Mouse (Mus musculus) thymus, postnatal 10 days (tissue): ENCODE measurements around the gene Phgdh.

Experiments
- DNase-seq, 2 experiments: peaks; one replicate each; pipeline ENCODE4 v3.0.0; 2021; ENCODE audit warnings: low spot score in 2 of 2

Gene Phgdh

GRCm38 (mm10) chr3:98299391-98300100 is 40.2 kb downstream of the Phgdh start:
- no peak for DNase-seq

DNA sequence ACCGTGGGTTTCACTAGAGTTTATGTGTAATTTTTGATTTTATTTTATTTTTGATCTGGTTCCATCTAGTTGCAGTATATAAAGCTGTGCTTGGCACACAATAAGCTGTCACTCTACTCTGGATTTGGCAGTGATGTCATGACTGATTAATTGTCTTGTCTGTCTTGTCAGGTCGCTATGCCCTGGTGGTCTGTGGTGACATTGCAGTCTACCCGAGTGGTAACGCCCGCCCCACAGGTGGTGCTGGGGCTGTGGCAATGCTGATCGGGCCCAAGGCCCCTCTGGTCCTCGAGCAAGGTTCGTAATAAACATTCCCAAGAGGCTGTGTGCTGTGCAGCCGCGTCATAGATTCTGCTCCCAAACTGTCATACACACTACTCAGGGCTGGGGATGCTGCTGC is 43.8 kb downstream of the Phgdh start:
- no peak for DNase-seq

GRCm38 (mm10) chr3:98291044-98291443 is 48.7 kb downstream of the Phgdh start:
- DNase-seq: no peak

DNA sequence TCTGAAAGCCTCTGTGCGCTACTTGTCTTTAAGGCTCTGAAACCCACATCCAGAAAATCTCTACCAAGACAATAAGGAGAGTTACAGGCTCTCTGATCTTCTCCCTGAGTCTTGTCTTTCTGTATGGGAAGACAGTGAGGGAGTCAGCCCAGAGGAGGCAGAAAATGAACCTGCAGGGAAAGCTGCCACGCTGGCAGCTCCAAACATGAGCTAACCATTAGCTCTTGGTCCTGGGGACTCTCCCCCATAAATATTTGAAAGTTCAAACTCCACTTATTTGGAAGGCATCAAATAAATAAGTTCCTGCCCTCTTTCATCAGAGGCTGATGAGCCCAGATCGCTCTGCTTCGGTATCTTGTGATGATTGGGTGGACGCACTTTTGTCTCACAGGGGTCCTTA is 56.6 kb downstream of the Phgdh start:
- DNase-seq: no peak

- no peak for DNase-seq
Observed at GRCm38 (mm10) chr3:98282422-98282821, 57.4 kb downstream of the Phgdh start.

DNA sequence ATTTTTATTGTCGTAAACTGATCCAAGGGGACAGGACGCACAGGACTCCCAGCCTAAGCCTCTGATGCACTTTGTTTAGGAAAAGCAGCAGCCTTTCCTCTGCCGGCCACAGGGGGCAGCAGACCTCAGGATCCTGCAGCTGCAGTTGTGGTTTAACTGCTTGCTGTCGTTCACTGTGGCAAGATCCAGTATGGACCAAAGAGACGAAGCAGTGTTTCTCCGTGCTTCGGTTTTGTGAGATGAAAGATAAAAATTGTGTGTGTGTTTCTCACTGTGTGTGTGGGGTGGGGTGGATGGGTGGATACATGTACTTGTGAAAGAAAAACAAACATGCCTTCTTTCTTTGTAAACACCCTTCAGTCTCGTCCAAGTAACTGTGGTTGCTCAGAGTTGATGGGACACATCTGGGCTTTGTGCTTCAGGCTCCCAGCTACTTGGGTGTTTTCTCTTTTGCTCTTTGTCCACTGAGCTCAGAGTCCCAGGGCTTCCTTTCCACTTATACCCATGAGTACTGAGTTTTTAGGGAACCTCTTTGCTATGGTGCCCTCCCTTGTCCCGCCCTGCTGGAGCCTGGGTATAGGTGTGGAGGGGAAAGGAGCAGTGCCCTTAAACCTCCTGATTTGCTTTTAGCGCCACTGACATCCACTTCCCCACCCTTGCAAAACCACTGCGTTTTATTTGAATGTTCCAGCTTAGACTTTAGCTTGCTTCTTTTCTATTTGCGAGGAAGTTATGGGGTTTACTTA is 58.7 kb downstream of the Phgdh start:
- peak; percentile 73 to 82 for DNase-seq

- peak; percentile 21 to 33 for DNase-seq
Observed at GRCm38 (mm10) chr3:98280204-98280932, 59.4 kb downstream of the Phgdh start, which contains the start of gene Hmgcs2. Gene Hmgcs2, plus strand, starts transcription at chr3:98280435.

GRCm38 (mm10) chr3:98279682-98280081 is 60.1 kb downstream of the Phgdh start:
- no peak for DNase-seq

DNA sequence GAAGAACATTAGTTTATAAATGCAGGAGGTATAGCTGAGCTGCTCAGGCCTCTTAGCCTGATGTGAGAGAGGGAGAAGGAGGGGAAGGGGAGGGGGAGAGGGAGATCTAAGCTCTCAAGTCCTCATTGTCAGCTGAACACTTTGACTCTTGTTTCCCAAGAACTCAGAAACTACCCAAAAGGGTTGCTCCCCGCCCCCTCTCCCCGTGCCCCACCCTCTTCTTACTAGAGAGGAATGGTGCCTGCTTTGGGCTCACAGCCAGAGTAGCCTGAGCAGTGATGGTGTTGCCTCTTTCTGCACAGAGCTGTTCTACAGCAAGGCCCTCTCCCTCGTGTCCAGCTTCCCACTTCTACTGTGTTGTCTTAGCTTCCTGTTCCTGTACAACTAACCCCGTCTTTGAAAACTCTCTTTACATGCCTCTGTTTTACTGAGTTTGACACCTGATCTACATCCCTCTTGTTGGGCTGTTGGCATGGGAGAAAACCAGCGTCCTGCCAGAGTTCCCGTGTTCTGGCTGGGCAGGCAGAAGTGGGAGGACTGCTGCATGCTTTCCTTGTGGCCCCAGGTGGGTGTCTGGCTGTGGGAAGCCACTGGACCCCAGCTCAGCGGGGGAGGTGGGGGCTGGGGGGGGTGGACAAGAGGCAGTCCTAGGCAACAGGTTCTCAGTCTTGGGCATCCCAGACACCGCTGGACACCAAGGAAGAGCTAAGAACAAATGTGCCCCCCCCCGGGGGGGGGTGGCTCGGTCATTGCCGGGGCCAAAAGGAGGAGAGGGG is 66.0 kb downstream of the Phgdh start:
- DNase-seq: no peak

GRCm38 (mm10) chr3:98267249-98267651 is 72.5 kb downstream of the Phgdh start:
- DNase-seq: no peak
